ENCODE assay signal across 8 mouse cellular contexts in genomic region chr6:120493374-120494181, GRCm38 (mm10). TPM values are rescaled to one million over a fixed set of nuclear protein-coding genes. Genes with fewer than 3 reads are reported as not detected.
DNase-seq lines count a peak whose midpoint lies in the region; ATAC-seq and TF ChIP-seq lines count a peak whose summit lies in the region.

TSS of gene Tmem121b (minus strand) at chr6:120493807.

- no peak for ATAC-seq in liver, embryonic 14.5 days (ENCODE audit: insufficient read depth)
- ATAC-seq in neural tube, embryonic 13.5 days (ENCODE audit: low read depth): peak; percentile 89

- peak within 1 kb of the TSS; percentile 62 for H3K4me2 ChIP-seq in liver, embryonic 14.5 days (ENCODE audit: low read depth)
- peak within 1 kb of the TSS; percentile 84 for H3K4me2 ChIP-seq in neural tube, embryonic 13.5 days

- DNase-seq in spleen, adult 2 months (ENCODE audit: low read depth in 1 of 2, low spot score in 2 of 2): no peak
- DNase-seq in spleen, adult 18-20 months: no peak
- DNase-seq in cerebellum, postnatal 4 days (ENCODE audit: low spot score in 2 of 2): peak; percentile 67 to 84
- DNase-seq in gastrocnemius, postnatal 4 days (ENCODE audit: low spot score in 2 of 2): peak; percentile 44 to 62
- peak; percentile 27 to 62 for DNase-seq in kidney, postnatal 25 days
- no peak for DNase-seq in liver, embryonic 14.5 days (ENCODE audit: low read depth in 3 of 3, low spot score in 3 of 3)
- DNase-seq in thymus, postnatal 4 days: peak; percentile 63

- TF ChIP-seq POLR2A in spleen, adult 2 months (IDR thresholded peaks at IDR 0.05; ENCODE audit: low read depth, low read length): no peak

- H3K9ac ChIP-seq in liver, embryonic 14.5 days (replicated peaks): no peak within 1 kb of the TSS
- peak within 1 kb of the TSS; percentile 96 for H3K9ac ChIP-seq in neural tube, embryonic 13.5 days

- no peak for TF ChIP-seq EP300 in liver, embryonic 14.5 days (IDR thresholded peaks at IDR 0.05; ENCODE audit: low read depth)

- peaks cover 22% of the 10 kb centered on the region for H3K27me3 ChIP-seq in spleen, adult 2 months (ENCODE audit: control insufficient read depth, insufficient read depth, low read length)
- H3K27me3 ChIP-seq in liver, embryonic 14.5 days (ENCODE audit: control insufficient read depth, insufficient read depth, low read length): peaks cover 50% of the 10 kb centered on the region
- no peaks in the 10 kb centered on the region; the same call in 1 of the 2 replicates for H3K27me3 ChIP-seq in neural tube, embryonic 13.5 days

- no peak within 1 kb of the TSS for H3K27ac ChIP-seq in spleen, adult 2 months (ENCODE audit: insufficient read depth, low read length)
- no peak within 1 kb of the TSS for H3K27ac ChIP-seq in liver, embryonic 14.5 days
- peak within 1 kb of the TSS; percentile 99 for H3K27ac ChIP-seq in neural tube, embryonic 13.5 days (replicated peaks)

- no peak for TF ChIP-seq CTCF in spleen, adult 2 months (IDR thresholded peaks at IDR 0.05; ENCODE audit: extremely low read depth, insufficient read depth, insufficient read length, insufficient replicate concordance)
- TF ChIP-seq CTCF in liver, embryonic 14.5 days (IDR thresholded peaks at IDR 0.05; ENCODE audit: low read depth): no peak

- no peaks in the 10 kb centered on the region for H3K36me3 ChIP-seq in spleen, adult 2 months (ENCODE audit: control insufficient read depth, insufficient read depth, low read length)
- H3K36me3 ChIP-seq in liver, embryonic 14.5 days (replicated peaks; ENCODE audit: control insufficient read depth, insufficient read depth, low read depth): no peaks in the 10 kb centered on the region
- no peaks in the 10 kb centered on the region for H3K36me3 ChIP-seq in neural tube, embryonic 13.5 days

- H3K4me1 ChIP-seq in spleen, adult 2 months (ENCODE audit: control insufficient read depth, insufficient read depth, insufficient read length): peaks cover 27% of the 10 kb centered on the region
- peaks cover 0 to 3% of the 10 kb centered on the region in 2 experiments; a peak in 1 of 4 replicates for H3K4me1 ChIP-seq in liver, embryonic 14.5 days (replicated peaks; ENCODE audit: control insufficient read depth in 2 of 2, insufficient read depth in 2 of 2, low read length in 1 of 2)
- peaks cover 66% of the 10 kb centered on the region for H3K4me1 ChIP-seq in neural tube, embryonic 13.5 days (replicated peaks)

- H3K4me3 ChIP-seq in spleen, adult 2 months (ENCODE audit: extremely low read depth, insufficient read depth, insufficient read length): peak within 1 kb of the TSS; percentile 34
- peak within 1 kb of the TSS; percentile 34 to 44 for H3K4me3 ChIP-seq in liver, embryonic 14.5 days (ENCODE audit: insufficient read depth in 1 of 2, low read depth in 2 of 2, low read length in 2 of 2)
- H3K4me3 ChIP-seq in neural tube, embryonic 13.5 days: peak within 1 kb of the TSS; percentile 84

- 2% methylated on average over 70 of the region's 84 CpGs for WGBS in spleen, adult 2 months
- under 1% methylated on average over 79 of the region's 84 CpGs for WGBS in liver, embryonic 14.5 days (ENCODE audit: insufficient replicate concordance)
- WGBS in neural tube, embryonic 13.5 days: under 1% methylated on average over 59 of the region's 84 CpGs

- H3K9me3 ChIP-seq in liver, embryonic 14.5 days (ENCODE audit: control insufficient read depth, low read length): no peaks in the 10 kb centered on the region
- no peaks in the 10 kb centered on the region for H3K9me3 ChIP-seq in neural tube, embryonic 13.5 days

RNA-seq across cellular contexts. Expression of gene Tmem121b, which starts in this region (rescaled TPM):
- polyA plus RNA-seq in spleen, adult 2 months (2012; rRNA removed): 0.14 and 0.59 TPM in 2 replicates
- under 1 TPM; 0.13 to 0.15 TPM for total RNA-seq in gastrocnemius, postnatal 4 days (2021)
- 0.01 and 0.04 TPM in 2 replicates for polyA plus RNA-seq in liver, embryonic 14.5 days (2012; rRNA removed)
- polyA plus RNA-seq in liver, embryonic 14.5 days (2014; fragmentation: Nextera tagmentation; extraction: Ambion mirVana): 0.04 TPM in 1 of 2 replicates, not detected in the other
- 2.2 and 2.5 TPM in 2 replicates for polyA plus RNA-seq in neural tube, embryonic 13.5 days (2015; fragmentation: Nextera tagmentation; extraction: Ambion mirVana)

Comparison
In these comparisons a context has a peak if more than half of its experiments do, and no peak if none do; other contexts are left out.
1. Peak in DNase-seq in gastrocnemius, postnatal 4 days; RNA of the gene not detected or under 1 TPM.
2. DNase-seq: peak in cerebellum, postnatal 4 days (2 of 2), kidney, postnatal 25 days (2 of 2) and thymus, postnatal 4 days (single experiment); none in spleen, adult 2 months (0 of 2), spleen, adult 18-20 months (0 of 2) and liver, embryonic 14.5 days (0 of 3).
3. H3K4me3 ChIP-seq: peak in every context shown above with its lines; median percentile 84 in neural tube, embryonic 13.5 days; 39 in liver, embryonic 14.5 days; 34 in spleen, adult 2 months.